Mouse (Mus musculus) heart, embryonic 13.5 days (tissue): ENCODE data around the gene Lrrc4b. TPM values are rescaled to one million over a fixed set of nuclear protein-coding genes. Genes with fewer than 3 reads are reported as not detected.
A peak's percentile ranks its signal among the peaks of the same experiment; 100 is the strongest.

ENCODE experiments used
- ATAC-seq: fragments of 200-750 bp; cut with Nextera tagmentation; 2 replicates; pipeline ENCODE4 v1.8.0; 2017; ENCODE audit warnings: moderate TSS enrichment; ENCODE audit not compliant: insufficient number of reproducible peaks, low FRiP score, low TSS enrichment; ENCODE audit errors: extremely low read depth
- H3K27ac ChIP-seq: fragments of 300-500 bp; sonication (generic); replicated peaks from 2 replicates; pipeline ENCODE4 v1.5.1; 2015; ENCODE audit warnings: moderate library complexity, mild to moderate bottlenecking, inconsistent platforms
- H3K27me3 ChIP-seq: fragments of 300-500 bp; sonication (generic); replicated peaks from 2 replicates; pipeline ENCODE4 v1.6.1; 2015; ENCODE audit warnings: mild to moderate bottlenecking, inconsistent platforms
- H3K36me3 ChIP-seq: fragments of 300-500 bp; sonication (generic); 2 replicates; pipeline ENCODE4 v1.6.1; 2015; ENCODE audit warnings: mild to moderate bottlenecking, inconsistent platforms
- H3K4me1 ChIP-seq: fragments of 300-500 bp; sonication (generic); 2 replicates; pipeline ENCODE4 v1.6.1; 2015; ENCODE audit warnings: inconsistent platforms
- H3K4me2 ChIP-seq: fragments of 300-500 bp; sonication (generic); 2 replicates; pipeline ENCODE4 v1.6.1; 2015; ENCODE audit warnings: inconsistent platforms, mild to moderate bottlenecking, moderate library complexity
- H3K4me3 ChIP-seq: fragments of 300-500 bp; sonication (generic); 2 replicates; pipeline ENCODE4 v1.5.1; 2015; ENCODE audit warnings: moderate library complexity, mild to moderate bottlenecking, inconsistent platforms
- H3K9ac ChIP-seq: fragments of 300-500 bp; sonication (generic); 2 replicates; pipeline ENCODE4 v1.6.1; 2015; ENCODE audit warnings: inconsistent platforms, mild to moderate bottlenecking, moderate library complexity
- H3K9me3 ChIP-seq: fragments of 300-500 bp; sonication (generic); 2 replicates; pipeline ENCODE4 v1.6.1; 2016; ENCODE audit warnings: inconsistent platforms
- WGBS: fragments of 180-500 bp; shearing (Covaris S2); methylation state at CpG from one replicate; pipeline ENCODE4 v1.1.7; 2015; ENCODE audit warnings: mixed read lengths; 5-methylcytosine and 5-hydroxymethylcytosine counted together
- polyA plus RNA-seq: library from polyadenylated mRNA; unstranded; fragments of >200 nt; fragmentation: Nextera tagmentation; extraction: Ambion mirVana; gene quantifications from 2 replicates; pipeline ENCODE4 v1.2.1, GENCODE M21; 2015

Gene Lrrc4b
- polyA plus RNA-seq, 1 experiment from 2014 or later, result 1.6 TPM

- ATAC-seq, result no peak
- H3K4me3 ChIP-seq, result no peak within 1 kb of the TSS
- peaks cover 30% of the 10 kb centered on the region for H3K36me3 ChIP-seq
- H3K27me3 ChIP-seq, result peaks cover 52% of the 10 kb centered on the region
- no peaks in the 10 kb centered on the region for H3K9me3 ChIP-seq
- H3K27ac ChIP-seq, result 0 out of 2 replicates have a peak within 1 kb of the TSS, but pooled peaks have one; percentile 16
- H3K9ac ChIP-seq, result peak within 1 kb of the TSS; percentile 37
- 64% methylated on average over 2 of the region's 2 CpGs for WGBS
- peaks cover 61% of the 10 kb centered on the region for H3K4me1 ChIP-seq
- no peak within 1 kb of the TSS for H3K4me2 ChIP-seq
Measured at GRCm38 (mm10) chr7:44465111-44465510, 36.3 kb downstream of the Lrrc4b start, which contains the start of gene Aspdh. Gene Aspdh, plus strand, starts transcription at chr7:44465391.

GRCm38 (mm10) chr7:44466006-44466887, 37.4 kb downstream of the Lrrc4b start:
- 78% methylated on average over 10 of the region's 10 CpGs for WGBS
- H3K9me3 ChIP-seq, result no peaks in the 10 kb centered on the region
- ATAC-seq, result no peak
- H3K9ac ChIP-seq, result no peak overlapping the region; the same call in 1 of the 2 replicates
- no peak overlapping the region for H3K4me3 ChIP-seq
- H3K27me3 ChIP-seq, result peaks cover 41% of the 10 kb centered on the region
- H3K4me2 ChIP-seq, result no peak overlapping the region
- H3K27ac ChIP-seq, result no peak overlapping the region
- H3K36me3 ChIP-seq, result peaks cover 26% of the 10 kb centered on the region
- peaks cover 73% of the 10 kb centered on the region for H3K4me1 ChIP-seq

GRCm38 (mm10) chr7:44466888-44467311, 38.1 kb downstream of the Lrrc4b start:
- Histone ChIP-seq H3K4me3 (peak overlapping the region; percentile 70; the same call in 1 of the 2 replicates), H3K4me1 (peaks cover 79% of the 10 kb centered on the region), H3K27ac (no peak overlapping the region), H3K9me3 (no peaks in the 10 kb centered on the region), H3K27me3 (peaks cover 34% of the 10 kb centered on the region), H3K36me3 (peaks cover 19% of the 10 kb centered on the region), H3K4me2 (peak overlapping the region; percentile 80), H3K9ac (no peak overlapping the region)
- no peak for ATAC-seq
- WGBS, result 81% methylated on average over 16 of the region's 16 CpGs

- peak within 1 kb of the TSS; percentile 80 for H3K4me2 ChIP-seq
- H3K27me3 ChIP-seq, result peaks cover 24% of the 10 kb centered on the region
- H3K9ac ChIP-seq, result peak within 1 kb of the TSS; percentile 86
- WGBS, result under 1% methylated on average over 42 of the region's 42 CpGs
- no peaks in the 10 kb centered on the region for H3K9me3 ChIP-seq
- peaks cover 12% of the 10 kb centered on the region for H3K36me3 ChIP-seq
- peak within 1 kb of the TSS; percentile 99 for H3K27ac ChIP-seq
- ATAC-seq, result peak; percentile 80
- H3K4me3 ChIP-seq, result peak within 1 kb of the TSS; percentile 70
- H3K4me1 ChIP-seq, result peaks cover 80% of the 10 kb centered on the region
Measured at GRCm38 (mm10) chr7:44467811-44468411, 39.1 kb downstream of the Lrrc4b start, which contains the start of gene Josd2. Gene Josd2, plus strand, starts transcription at chr7:44467980.

- 25% methylated on average over 15 of the region's 15 CpGs for WGBS
- Histone ChIP-seq H3K9me3 (no peaks in the 10 kb centered on the region), H3K9ac (peak overlapping the region; percentile 86), H3K36me3 (peaks cover 7% of the 10 kb centered on the region), H3K27me3 (peaks cover 16% of the 10 kb centered on the region), H3K4me3 (peak overlapping the region; percentile 70), H3K27ac (peak overlapping the region; percentile 99), H3K4me1 (peaks cover 78% of the 10 kb centered on the region), H3K4me2 (peak overlapping the region; percentile 80)
- no peak for ATAC-seq
Measured at GRCm38 (mm10) chr7:44468644-44469285, 39.9 kb downstream of the Lrrc4b start.

GRCm38 (mm10) chr7:44469677-44470675, 41.2 kb downstream of the Lrrc4b start:
- Histone ChIP-seq H3K4me3 (peak overlapping the region; percentile 70), H3K27ac (peak overlapping the region; percentile 99), H3K4me1 (peaks cover 77% of the 10 kb centered on the region)

GRCm38 (mm10) chr7:44470696-44471612, 42.1 kb downstream of the Lrrc4b start:
- Histone ChIP-seq H3K4me1 (peaks cover 81% of the 10 kb centered on the region), H3K27me3 (no peaks in the 10 kb centered on the region; the same call in 1 of the 2 replicates), H3K4me2 (peak overlapping the region; percentile 80), H3K9ac (peak overlapping the region; percentile 86), H3K36me3 (peaks cover 6% of the 10 kb centered on the region), H3K4me3 (peak overlapping the region; percentile 70; the same call in 1 of the 2 replicates), H3K9me3 (no peaks in the 10 kb centered on the region), H3K27ac (peak overlapping the region; percentile 99)
- 62% methylated on average over 16 of the region's 16 CpGs for WGBS
- no peak for ATAC-seq

More at GRCm38 (mm10) chr7:44469677-44470675, 41.2 kb downstream of the Lrrc4b start:
- Histone ChIP-seq H3K9me3 (no peaks in the 10 kb centered on the region), H3K4me2 (peak overlapping the region; percentile 80), H3K36me3 (peaks cover 6% of the 10 kb centered on the region), H3K9ac (peak overlapping the region; percentile 86), H3K27me3 (peaks cover 4% of the 10 kb centered on the region; the same call in 1 of the 2 replicates)
- no peak for ATAC-seq
- 53% methylated on average over 16 of the region's 16 CpGs for WGBS

GRCm38 (mm10) chr7:44471880-44472557, 43.2 kb downstream of the Lrrc4b start:
- WGBS, result 11% methylated on average over 6 of the region's 6 CpGs
- ATAC-seq, result peak; percentile 39; the same call in 1 of the 2 replicates
- H3K9ac ChIP-seq, result peak overlapping the region; percentile 97
- H3K36me3 ChIP-seq, result peaks cover 6% of the 10 kb centered on the region
- H3K4me3 ChIP-seq, result peak overlapping the region; percentile 63
- H3K27ac ChIP-seq, result peak overlapping the region; percentile 99
- H3K4me1 ChIP-seq, result peaks cover 76% of the 10 kb centered on the region
- no peaks in the 10 kb centered on the region for H3K9me3 ChIP-seq
- H3K27me3 ChIP-seq, result peaks cover under 1% of the 10 kb centered on the region; the same call in 1 of the 2 replicates
- peak overlapping the region; percentile 80 for H3K4me2 ChIP-seq

GRCm38 (mm10) chr7:44472558-44472885, 43.7 kb downstream of the Lrrc4b start:
- H3K27ac ChIP-seq, result peak overlapping the region; percentile 99
- ATAC-seq, result 0 out of 2 replicates have a peak, but pooled peaks have one; percentile 0
- H3K4me2 ChIP-seq, result peak overlapping the region; percentile 80
- no peaks in the 10 kb centered on the region for H3K9me3 ChIP-seq
- WGBS, result 5% methylated on average over 1 of the region's 1 CpGs
- H3K4me3 ChIP-seq, result peak overlapping the region; percentile 63
- H3K9ac ChIP-seq, result peak overlapping the region; percentile 97
- peaks cover 71% of the 10 kb centered on the region for H3K4me1 ChIP-seq
- peaks cover 6% of the 10 kb centered on the region for H3K36me3 ChIP-seq
- H3K27me3 ChIP-seq, result peaks cover 4% of the 10 kb centered on the region; the same call in 1 of the 2 replicates
